Mouse (Mus musculus) heart, postnatal 0 days (tissue): ENCODE data around the gene Sap30l. TPM values are rescaled to one million over a fixed set of nuclear protein-coding genes. Genes with fewer than 3 reads are reported as not detected.
"Not testable (repeated sequence)": the region's sequence is repeated elsewhere in the genome, so short reads cannot be mapped to it uniquely, and the experiment has no call there.

Experiments used
- ATAC-seq: fragments of 200-750 bp; cut with Nextera tagmentation; 2 replicates; pipeline ENCODE4 v1.8.0; 2017; ENCODE audit warnings: low read depth, moderate number of reproducible peaks, moderate library complexity; ENCODE audit not compliant: insufficient read depth
- DNase-seq: peaks from one replicate; pipeline ENCODE4 v3.0.0-alpha.2; 2016; ENCODE audit warnings: low spot score
- H3K27ac ChIP-seq: fragments of 300-500 bp; sonication (generic); 2 replicates; pipeline ENCODE4 v1.5.1; 2014; ENCODE audit warnings: low read depth, mild to moderate bottlenecking
- H3K27me3 ChIP-seq: fragments of 300-500 bp; sonication (generic); 2 replicates; pipeline ENCODE4 v1.6.1; 2014; ENCODE audit warnings: low read length, mixed read lengths; ENCODE audit not compliant: control insufficient read depth, insufficient read depth
- H3K36me3 ChIP-seq: fragments of 300-500 bp; sonication (generic); replicated peaks from 2 replicates; pipeline ENCODE4 v1.6.1; 2014; ENCODE audit warnings: low read length, mixed read lengths; ENCODE audit not compliant: control insufficient read depth, insufficient read depth
- H3K4me1 ChIP-seq: fragments of 300-500 bp; sonication (generic); 2 replicates; pipeline ENCODE4 v1.6.1; 2014; ENCODE audit warnings: antibody characterized with exemption; ENCODE audit not compliant: control insufficient read depth, insufficient read depth
- H3K4me2 ChIP-seq: fragments of 300-500 bp; sonication (generic); 2 replicates; pipeline ENCODE4 v1.6.1; 2014; ENCODE audit warnings: low read depth, mild to moderate bottlenecking, low read length, moderate library complexity
- H3K4me3 ChIP-seq: fragments of 300-500 bp; sonication (generic); 2 replicates; pipeline ENCODE4 v1.5.1; 2014; ENCODE audit warnings: low read depth, low read length
- H3K9ac ChIP-seq: fragments of 300-500 bp; sonication (generic); replicated peaks from 2 replicates; pipeline ENCODE4 v1.6.1; 2014; ENCODE audit warnings: low read depth, low read length, mixed read lengths
- H3K9me3 ChIP-seq: fragments of 300-500 bp; sonication (generic); replicated peaks from 2 replicates; pipeline ENCODE4 v1.6.1; 2016; ENCODE audit warnings: low read length; ENCODE audit not compliant: control insufficient read depth
- CTCF ChIP-seq: IDR thresholded peaks from 2 replicates; pipeline ENCODE4 v1.5.1; 2016; ENCODE audit warnings: antibody characterized with exemption, control low read depth, low read depth
- EP300 ChIP-seq: IDR thresholded peaks from 2 replicates; pipeline ENCODE4 v1.6.1; 2016; ENCODE audit warnings: antibody characterized with exemption, low read depth
- WGBS: fragments of 180-500 bp; shearing (Covaris S2); extraction: QIAGEN DNeasy Blood & Tissue Kit; methylation state at CpG from one replicate; pipeline ENCODE4 v1.1.7; 2014; 5-methylcytosine and 5-hydroxymethylcytosine counted together
- polyA plus RNA-seq: library from polyadenylated mRNA; unstranded; fragments of >200 nt; fragmentation: Nextera tagmentation; extraction: Ambion mirVana; gene quantifications from 2 replicates; pipeline ENCODE4 v1.2.1, GENCODE M21; 2015
- total RNA-seq: library from RNA; depleted of rRNA; stranded (reverse); fragments of >200 nt; gene quantifications from 2 replicates; pipeline ENCODE4 v1.2.3, GENCODE M21; 2014; ENCODE audit warnings: low replicate concordance

Sap30l gene
- total and polyA plus RNA-seq, 2 experiments from 2014 or later, result 8.3 to 16.8 TPM

GRCm38 (mm10) chr11:57837861-57838680 is 36.6 kb downstream of the Sap30l start:
- ATAC-seq (no peak), DNase-seq (no peak)
- H3K27ac ChIP-seq, result no peak overlapping the region
- 38% methylated on average over 22 of the region's 22 CpGs for WGBS
- no peak overlapping the region for H3K9ac ChIP-seq
- H3K4me1 ChIP-seq, result no peaks in the 10 kb centered on the region
- no peak for TF ChIP-seq CTCF
- TF ChIP-seq EP300, result no peak
- H3K27me3 ChIP-seq, result peaks cover 82% of the 10 kb centered on the region
- H3K4me2 ChIP-seq, result no peak overlapping the region
- H3K36me3 ChIP-seq, result no peaks in the 10 kb centered on the region
- H3K9me3 ChIP-seq, result no peaks in the 10 kb centered on the region
- H3K4me3 ChIP-seq, result no peak overlapping the region

DNA sequence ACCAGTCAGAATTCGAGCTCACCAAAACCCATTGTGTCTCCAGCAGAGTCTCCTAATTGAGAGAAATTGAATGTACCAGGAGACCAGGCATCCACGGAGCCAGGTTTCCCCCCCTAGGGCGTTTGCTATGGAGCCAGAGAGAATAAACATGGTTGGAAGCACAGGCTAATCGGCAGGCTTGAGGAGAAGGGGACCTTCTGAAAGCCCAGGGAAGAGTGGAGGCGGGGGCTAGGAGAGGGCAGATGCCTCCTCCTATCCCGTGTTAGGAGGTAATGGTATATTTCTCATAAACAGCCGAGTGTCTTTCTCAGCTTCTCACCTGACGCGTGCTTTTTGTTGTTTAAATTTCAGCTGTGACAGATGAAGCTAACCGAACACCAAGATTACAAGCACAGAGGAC is 39.5 kb downstream of the Sap30l start:
- H3K4me2 ChIP-seq, result no peak overlapping the region
- DNase-seq, result no peak
- H3K9ac ChIP-seq, result no peak overlapping the region
- TF ChIP-seq CTCF (no peak), EP300 (no peak)
- no peaks in the 10 kb centered on the region for H3K4me1 ChIP-seq
- no peak for ATAC-seq
- H3K4me3 ChIP-seq, result no peak overlapping the region
- H3K9me3 ChIP-seq, result no peaks in the 10 kb centered on the region
- no peak overlapping the region for H3K27ac ChIP-seq
- H3K27me3 ChIP-seq, result peaks cover 59% of the 10 kb centered on the region
- no peaks in the 10 kb centered on the region for H3K36me3 ChIP-seq
- WGBS, result 41% methylated on average over 10 of the region's 10 CpGs

DNA sequence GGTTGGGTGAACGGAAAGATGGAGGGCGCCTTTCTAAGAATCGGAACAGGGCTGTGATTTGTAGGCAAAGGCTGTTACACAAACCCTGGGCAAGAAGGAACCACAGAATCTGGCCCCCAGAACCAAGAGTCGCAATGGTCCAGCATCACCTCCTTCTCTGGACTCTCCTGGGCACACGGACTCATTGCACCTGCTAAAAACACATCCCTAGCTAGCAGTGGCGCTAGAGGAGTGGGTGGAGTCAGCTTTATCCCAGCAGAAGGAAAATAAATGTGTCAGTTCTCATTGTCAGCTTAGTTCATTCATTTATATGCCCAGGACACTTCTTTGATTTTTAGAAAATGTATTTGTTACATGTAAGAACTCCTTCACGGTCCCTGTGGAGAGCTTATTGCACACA is 40.0 kb downstream of the Sap30l start:
- no peak overlapping the region for H3K4me3 ChIP-seq
- no peaks in the 10 kb centered on the region for H3K36me3 ChIP-seq
- H3K9me3 ChIP-seq, result no peaks in the 10 kb centered on the region
- no peak overlapping the region for H3K4me2 ChIP-seq
- no peaks in the 10 kb centered on the region for H3K4me1 ChIP-seq
- WGBS, result 51% methylated on average over 7 of the region's 7 CpGs
- no peak overlapping the region for H3K27ac ChIP-seq
- ATAC-seq (no peak), DNase-seq (no peak)
- no peak for TF ChIP-seq EP300
- TF ChIP-seq CTCF, result no peak
- H3K9ac ChIP-seq, result no peak overlapping the region
- peaks cover 56% of the 10 kb centered on the region for H3K27me3 ChIP-seq

GRCm38 (mm10) chr11:57846421-57847363 is 45.3 kb downstream of the Sap30l start:
- H3K27me3 ChIP-seq, result peaks cover 16% of the 10 kb centered on the region
- H3K4me2 ChIP-seq, H3K9me3 ChIP-seq, H3K4me1 ChIP-seq, DNase-seq, ATAC-seq, H3K9ac ChIP-seq, H3K36me3 ChIP-seq, H3K27ac ChIP-seq, H3K4me3 ChIP-seq: not testable (repeated sequence)
- 67% methylated on average over 7 of the region's 9 CpGs for WGBS

GRCm38 (mm10) chr11:57847396-57847795 is 46.0 kb downstream of the Sap30l start:
- TF ChIP-seq EP300, result no peak
- TF ChIP-seq CTCF, result no peak
- H3K27me3 ChIP-seq, result peaks cover 15% of the 10 kb centered on the region; the same call in 1 of the 2 replicates
- no peaks in the 10 kb centered on the region for H3K4me1 ChIP-seq
- 30% methylated on average over 7 of the region's 7 CpGs for WGBS
- no peaks in the 10 kb centered on the region for H3K36me3 ChIP-seq
- H3K4me3 ChIP-seq, result no peak overlapping the region
- H3K27ac ChIP-seq, result no peak overlapping the region
- no peak for DNase-seq
- no peak for ATAC-seq
- no peak overlapping the region for H3K9ac ChIP-seq
- no peaks in the 10 kb centered on the region for H3K9me3 ChIP-seq
- no peak overlapping the region for H3K4me2 ChIP-seq
